Mouse (Mus musculus): Measurements from ENCODE around the gene Lix1. TPM values are rescaled to one million over a fixed set of nuclear protein-coding genes. Genes with fewer than 3 reads are reported as not detected.

Gene Lix1
- 16.8 and 17.5 TPM in 2 replicates for polyA plus RNA-seq (2015; fragmentation: Nextera tagmentation; extraction: Ambion mirVana)

GRCm38 (mm10) chr17:17402222-17403004 lies at the start of gene Lix1:
Gene Lix1, plus strand, starts transcription at chr17:17402672.

GRCm38 (mm10) chr17:17373918-17374910 lies 28.3 kb upstream of the Lix1 start, which contains the start of gene Riok2:
Gene Riok2, plus strand, starts transcription at chr17:17374309.

Other genes starting within 250 kb of the Lix1 start
- 16.1 and 16.9 TPM in 2 replicates for gene Riok2, start 28.4 kb upstream of the Lix1 start, polyA plus RNA-seq (2015; fragmentation: Nextera tagmentation; extraction: Ambion mirVana)
- gene Lnpep, start 222.4 kb downstream of the Lix1 start, polyA plus RNA-seq (2015; fragmentation: Nextera tagmentation; extraction: Ambion mirVana): 6.5 and 7.5 TPM in 2 replicates

Measured in neural tube, postnatal 0 days (tissue).